Mouse (Mus musculus) kidney, adult 11 months (tissue): Measurements from ENCODE around the gene Mfsd4b5.
"Not testable (repeated sequence)": the region's sequence is repeated elsewhere in the genome, so short reads cannot be mapped to it uniquely, and the experiment has no call there.

Source experiments
- DNase-seq: peaks from one replicate; pipeline ENCODE4 v3.0.0; 2022

Gene Mfsd4b5

GRCm38 (mm10) chr10:39986466-39986865, at the start of gene Mfsd4b5:
Gene Mfsd4b5 (minus strand): TSS chr10:39986646.
- DNase-seq: peak; percentile 89

GRCm38 (mm10) chr10:40034956-40035355, 48.5 kb upstream of the Mfsd4b5 start:
- DNase-seq: no peak

- DNase-seq: no peak
These were observed 46.5 kb upstream of the Mfsd4b5 start for GRCm38 (mm10) chr10:40032897-40033296.

- DNase-seq: no peak
These were observed 44.3 kb upstream of the Mfsd4b5 start for GRCm38 (mm10) chr10:40030716-40031115.

DNA sequence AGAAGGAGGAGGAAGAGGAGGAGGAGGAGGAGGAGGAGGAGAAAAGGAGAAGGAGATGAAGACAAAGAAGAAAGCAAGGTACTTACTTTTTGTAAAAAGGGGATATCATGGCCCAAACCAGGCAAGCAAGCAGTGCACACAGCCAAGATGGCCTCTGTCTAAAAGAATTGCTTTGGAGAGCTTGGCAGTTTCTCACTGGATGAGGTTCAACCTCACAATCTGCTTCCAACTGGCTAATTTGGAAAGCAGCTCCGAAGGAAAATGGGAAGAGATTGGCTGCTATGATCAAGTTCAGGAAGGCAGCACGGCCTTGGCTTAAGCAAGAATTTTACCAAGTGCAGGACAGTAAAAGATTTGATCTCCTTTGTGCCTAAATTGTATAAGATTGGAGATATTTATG, 43.2 kb upstream of the Mfsd4b5 start:
- DNase-seq: no peak

DNA sequence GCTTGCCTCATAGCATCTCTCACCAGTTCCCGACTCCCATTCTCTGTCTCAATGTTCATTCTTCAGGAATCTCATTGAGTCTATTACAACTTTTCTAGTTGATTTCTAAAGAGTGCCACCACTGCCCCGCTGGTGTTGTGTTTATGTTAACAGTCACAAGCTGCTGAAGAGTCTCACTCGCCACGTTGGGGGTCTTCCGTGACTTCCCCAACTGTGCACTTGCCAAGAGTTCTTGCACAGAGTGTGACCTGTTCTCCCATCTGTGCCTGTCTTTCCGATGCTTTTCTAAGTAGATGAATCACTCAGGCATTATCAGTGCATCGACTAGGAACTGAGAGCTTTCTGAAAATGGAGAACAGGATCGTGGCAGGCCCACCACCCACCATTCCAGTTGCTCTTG, 41.6 kb upstream of the Mfsd4b5 start:
- no peak for DNase-seq

- DNase-seq: no peak
These were observed 40.1 kb upstream of the Mfsd4b5 start for GRCm38 (mm10) chr10:40026546-40026945.

DNA sequence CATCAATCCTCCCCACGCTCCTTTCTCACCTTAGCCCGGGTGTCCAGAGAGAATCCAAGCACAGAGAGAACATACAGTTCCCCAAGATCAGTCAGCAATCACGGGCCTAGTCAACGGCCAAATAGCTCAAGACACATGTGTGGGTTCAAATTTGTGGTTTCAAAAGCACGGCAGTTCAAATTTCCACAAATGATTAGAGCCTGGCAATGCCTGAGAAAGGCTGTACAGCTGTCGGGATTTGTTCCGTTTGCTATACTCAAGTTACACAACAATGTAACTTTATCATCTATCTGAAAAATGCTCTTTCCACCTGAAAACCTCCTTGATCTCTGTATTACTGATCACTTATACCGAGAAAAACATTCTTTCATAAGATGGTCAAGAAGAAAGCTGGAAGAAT, 39.1 kb upstream of the Mfsd4b5 start:
- DNase-seq: no peak

DNA sequence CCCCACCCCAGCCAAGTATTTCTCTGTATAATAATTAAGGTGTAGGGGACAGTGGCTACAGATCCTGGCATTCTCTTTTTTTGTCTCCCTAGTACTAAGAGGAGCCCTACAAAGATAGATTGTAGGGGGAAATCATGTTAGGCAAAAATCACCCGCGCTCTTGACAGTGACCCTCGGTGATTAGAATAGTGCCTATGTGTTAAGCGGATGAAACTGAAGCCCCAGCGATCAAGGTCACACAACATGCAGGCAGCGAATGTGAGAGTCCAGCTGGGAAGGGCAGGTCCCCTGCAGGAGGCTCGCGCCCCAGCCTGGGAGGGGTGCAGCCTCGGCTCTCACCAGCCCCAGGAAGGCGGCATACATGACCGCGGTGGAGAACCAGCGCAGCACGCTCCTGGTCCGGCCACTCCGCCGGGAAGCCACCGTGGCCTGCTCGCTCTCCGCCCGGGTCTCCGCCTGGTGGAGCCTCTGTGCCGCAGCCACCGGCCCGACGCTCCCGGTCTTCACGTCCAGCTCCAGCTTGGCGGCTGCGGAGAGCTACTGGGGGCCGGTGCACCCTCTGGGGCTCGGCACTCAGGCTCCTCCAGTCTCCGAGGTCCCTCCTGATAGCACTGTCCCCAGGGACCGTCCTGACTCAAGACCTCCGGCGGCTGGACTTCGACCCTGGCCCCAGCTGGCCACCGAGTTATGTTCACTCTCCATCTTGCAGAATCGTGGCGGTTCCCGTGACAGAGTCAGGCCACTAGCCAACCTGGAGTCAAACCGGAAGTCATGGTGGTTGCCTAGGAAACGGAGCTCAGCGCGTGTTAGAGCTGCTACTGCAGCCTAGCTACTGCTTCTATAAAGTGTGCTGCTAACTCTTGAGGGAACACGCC, 38.3 kb upstream of the Mfsd4b5 start, which contains the start of gene Mfsd4b1:
TSS of gene Mfsd4b1 (minus strand) at position 715 of the 875 bp plus-strand sequence.
- DNase-seq: peak; percentile 97

GRCm38 (mm10) chr10:40020401-40020800, 34.0 kb upstream of the Mfsd4b5 start:
- peak; percentile 34 for DNase-seq

DNA sequence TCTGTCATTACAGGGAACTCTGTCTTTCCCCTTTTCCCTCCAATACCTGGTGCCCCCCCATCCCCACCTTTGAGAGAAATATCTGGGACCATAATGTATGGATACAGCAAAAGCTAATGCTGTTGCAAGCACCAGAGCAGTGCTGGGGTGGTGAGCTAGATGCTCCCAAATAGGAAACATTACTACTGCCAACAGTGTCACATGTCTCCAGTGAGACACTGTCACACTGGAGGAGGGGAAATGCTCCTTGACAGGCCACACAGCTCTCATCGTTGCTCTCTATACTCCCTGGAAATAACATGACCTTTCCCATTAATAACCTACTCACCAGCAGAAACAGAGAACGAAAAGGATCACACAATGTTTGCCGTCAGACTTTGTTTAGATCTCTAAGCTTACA, 33.0 kb upstream of the Mfsd4b5 start:
- DNase-seq: no peak

DNA sequence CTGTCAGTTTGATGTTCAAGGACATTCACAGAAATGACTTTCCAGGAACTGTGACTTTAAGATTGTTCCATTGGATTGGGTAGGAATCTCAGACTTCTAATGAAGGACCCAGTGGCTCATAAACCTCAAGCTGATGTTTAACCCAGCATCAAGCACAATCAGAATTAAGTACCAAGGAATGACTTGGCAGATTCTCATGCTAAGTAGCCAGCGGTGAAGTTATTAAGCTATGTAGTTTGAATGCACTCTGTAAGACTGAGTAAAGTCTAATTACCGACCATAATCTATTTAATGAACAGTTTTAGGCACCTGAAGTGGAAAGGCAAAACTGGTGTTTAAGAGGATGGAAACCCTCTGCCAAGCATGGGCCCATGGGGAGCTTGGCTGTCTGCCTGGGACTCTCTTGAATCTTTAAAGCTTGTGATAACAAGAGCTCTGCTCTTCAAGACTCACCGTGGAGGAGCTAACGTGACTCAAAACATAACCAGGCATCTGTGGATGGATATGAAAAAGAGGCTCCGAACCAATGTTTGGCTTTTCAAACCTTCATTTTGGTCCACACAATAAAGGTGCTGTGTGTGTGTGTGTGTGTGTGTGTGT, 31.9 kb upstream of the Mfsd4b5 start:
- peak; percentile 47 for DNase-seq

DNA sequence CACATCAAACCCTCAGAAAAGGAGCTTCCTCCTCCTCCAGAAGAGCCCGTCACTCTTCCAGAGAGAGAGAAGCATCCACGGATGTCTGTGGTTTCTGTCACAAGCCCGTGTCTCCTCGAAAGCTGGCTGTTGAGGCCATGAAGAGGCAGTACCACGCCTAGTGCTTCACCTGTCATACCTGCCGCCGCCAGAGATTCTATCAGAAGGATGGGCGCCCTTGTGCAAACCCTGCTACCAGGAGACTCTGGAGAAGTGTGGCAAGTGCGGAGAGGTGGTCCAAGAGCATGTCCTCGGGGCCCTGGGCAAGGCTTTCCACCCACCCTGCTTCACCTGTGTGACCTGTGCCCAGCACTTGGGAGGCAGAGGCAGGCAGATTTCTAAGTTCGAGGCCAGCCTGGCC, 23.1 kb upstream of the Mfsd4b5 start:
- DNase-seq: no peak

DNA sequence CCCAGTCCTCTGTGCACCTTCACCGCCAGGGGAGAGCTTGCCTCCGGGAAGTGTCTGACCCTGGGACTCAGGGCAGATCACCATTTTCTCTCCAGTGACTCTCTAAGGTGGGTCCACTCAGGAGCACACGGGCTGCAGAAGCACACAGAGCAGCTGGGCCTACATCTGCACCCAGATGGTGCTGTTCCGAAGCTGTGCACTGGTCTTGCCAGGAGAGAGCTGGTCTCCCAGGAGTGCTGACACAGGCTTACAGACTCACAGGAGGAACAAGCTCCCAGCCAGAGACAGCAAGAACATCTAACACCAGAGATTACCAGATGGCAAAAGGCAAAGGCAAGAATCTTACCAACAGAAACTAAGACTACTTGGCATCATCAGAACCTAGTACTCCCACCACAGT, 22.4 kb upstream of the Mfsd4b5 start:
- not testable (repeated sequence) for DNase-seq

DNA sequence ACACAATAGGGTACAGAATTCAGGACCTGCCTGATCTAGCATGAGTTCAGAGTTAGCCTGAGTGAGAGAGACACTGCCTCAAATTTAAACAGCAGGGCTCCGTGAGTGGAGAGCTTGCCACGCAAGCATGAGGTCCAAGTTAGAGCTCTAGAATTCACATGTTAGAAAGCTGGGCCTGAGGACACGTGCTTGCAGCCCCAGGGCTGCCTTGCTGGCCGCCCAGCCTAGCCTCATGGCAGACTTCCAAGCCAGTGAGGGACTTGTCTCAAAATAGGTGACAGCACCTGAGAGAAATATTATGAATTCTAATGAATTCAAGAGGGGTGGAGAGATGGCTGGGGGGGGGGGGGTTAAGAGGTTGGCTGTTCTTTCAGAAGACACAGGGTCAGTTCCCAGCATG, 21.5 kb upstream of the Mfsd4b5 start:
- peak; percentile 44 for DNase-seq

- DNase-seq: no peak
These were observed 20.5 kb upstream of the Mfsd4b5 start for GRCm38 (mm10) chr10:40006963-40007362.

GRCm38 (mm10) chr10:40000746-40001145, 14.3 kb upstream of the Mfsd4b5 start:
- DNase-seq: no peak

GRCm38 (mm10) chr10:39991155-39991554, 4.7 kb upstream of the Mfsd4b5 start:
- peak; percentile 88 for DNase-seq

GRCm38 (mm10) chr10:39982604-39983003, 3.8 kb downstream of the Mfsd4b5 start:
- DNase-seq: peak; percentile 96

DNA sequence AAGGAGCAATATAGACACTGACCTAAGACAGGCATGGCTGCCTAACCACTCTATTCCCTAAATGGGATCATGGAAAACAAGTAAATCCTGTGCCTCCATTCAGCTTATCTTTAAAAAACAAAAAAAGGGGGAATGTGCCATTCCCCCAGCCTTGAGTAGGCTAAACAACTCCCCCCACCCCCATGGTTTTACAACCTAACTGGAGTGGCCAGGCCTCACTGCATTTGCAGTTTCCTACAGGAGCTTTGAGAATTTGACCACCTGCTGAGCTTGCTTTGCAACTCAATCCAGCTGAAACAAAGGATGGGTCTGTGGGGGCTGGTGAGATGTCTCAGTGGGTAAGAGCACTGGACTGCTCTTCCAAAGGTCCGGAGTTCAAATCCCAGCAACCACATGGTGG, 8.2 kb downstream of the Mfsd4b5 start:
- no peak for DNase-seq

DNA sequence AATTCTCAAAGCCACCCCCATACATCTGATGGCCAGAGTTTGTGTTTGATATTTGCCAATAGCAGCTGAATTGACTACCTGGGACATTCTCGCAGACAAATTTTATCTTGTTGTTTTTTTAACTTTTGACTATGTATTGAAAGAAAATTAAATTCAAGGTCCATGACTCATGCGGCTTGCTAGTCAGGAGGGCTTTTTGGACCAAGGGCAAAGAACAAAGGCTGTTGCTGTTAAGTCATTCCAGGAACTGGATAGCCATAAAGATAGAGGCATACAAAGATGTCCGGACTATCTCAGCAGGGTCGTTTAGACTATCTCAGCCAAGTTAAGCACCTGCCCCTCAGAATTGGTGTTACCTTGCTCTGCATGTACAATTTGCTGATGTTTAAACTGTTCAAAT, 9.1 kb downstream of the Mfsd4b5 start:
- DNase-seq: no peak

GRCm38 (mm10) chr10:39975771-39976170, 10.7 kb downstream of the Mfsd4b5 start:
- no peak for DNase-seq

- no peak for DNase-seq
These were observed 11.5 kb downstream of the Mfsd4b5 start for GRCm38 (mm10) chr10:39974982-39975381.

- no peak for DNase-seq
These were observed 18.9 kb downstream of the Mfsd4b5 start for GRCm38 (mm10) chr10:39967512-39967911.
